Mouse (Mus musculus): Measurements from ENCODE around the gene Rtn4rl1. TPM values are rescaled to one million over a fixed set of nuclear protein-coding genes. Genes with fewer than 3 reads are reported as not detected.
A peak's percentile ranks its signal among the peaks of the same experiment; 100 is the strongest.

Gene Rtn4rl1
- polyA plus RNA-seq, 1 experiment, result 0.40 TPM

DNA sequence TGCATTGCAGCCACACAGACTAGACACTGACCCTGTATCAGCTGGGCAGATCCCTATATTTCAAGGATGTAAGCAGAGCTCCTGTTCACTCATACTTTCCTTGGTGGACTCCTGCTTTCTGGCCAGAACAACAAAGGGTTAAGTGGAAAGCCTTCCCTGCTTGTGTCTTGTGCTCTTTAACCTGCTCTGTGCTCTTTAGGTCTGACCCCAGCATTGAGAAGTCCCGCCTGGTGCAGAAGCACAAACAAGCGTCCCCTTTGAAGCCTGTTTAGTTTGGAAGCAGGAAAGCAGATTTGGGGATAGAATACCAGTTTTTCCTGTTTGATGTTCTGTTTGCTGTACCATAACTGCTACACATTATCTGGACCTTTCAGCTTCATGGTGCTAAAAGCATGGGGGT, 35.7 kb upstream of the Rtn4rl1 start:
- no peak for TF ChIP-seq CEBPB (IDR thresholded peaks at IDR 0.05; ENCODE audit: low read depth)
- no peak for TF ChIP-seq MAX (IDR thresholded peaks at IDR 0.05)
- TF ChIP-seq USF1 (IDR thresholded peaks at IDR 0.05; ENCODE audit: low read depth), result no peak
- no peak for TF ChIP-seq CTCF (IDR thresholded peaks at IDR 0.05; ENCODE audit: control insufficient read depth, insufficient read depth, insufficient read length)
- no peak overlapping the region for H3K4me3 ChIP-seq (ENCODE audit: insufficient read depth, poor library complexity, severe bottlenecking)
- no peaks in the 10 kb centered on the region for H3K27me3 ChIP-seq (ENCODE audit: control insufficient read depth, insufficient read depth, insufficient read length)
- H3K79me2 ChIP-seq (ENCODE audit: control insufficient read depth, insufficient read depth), result no peaks in the 10 kb centered on the region
- no peak overlapping the region for H3ac ChIP-seq (ENCODE audit: control insufficient read depth, insufficient read length, low read depth)
- no peaks in the 10 kb centered on the region for H3K79me3 ChIP-seq (ENCODE audit: low read depth)
- peaks cover 27% of the 10 kb centered on the region for H3K36me3 ChIP-seq (ENCODE audit: control insufficient read depth, insufficient read depth)

DNA sequence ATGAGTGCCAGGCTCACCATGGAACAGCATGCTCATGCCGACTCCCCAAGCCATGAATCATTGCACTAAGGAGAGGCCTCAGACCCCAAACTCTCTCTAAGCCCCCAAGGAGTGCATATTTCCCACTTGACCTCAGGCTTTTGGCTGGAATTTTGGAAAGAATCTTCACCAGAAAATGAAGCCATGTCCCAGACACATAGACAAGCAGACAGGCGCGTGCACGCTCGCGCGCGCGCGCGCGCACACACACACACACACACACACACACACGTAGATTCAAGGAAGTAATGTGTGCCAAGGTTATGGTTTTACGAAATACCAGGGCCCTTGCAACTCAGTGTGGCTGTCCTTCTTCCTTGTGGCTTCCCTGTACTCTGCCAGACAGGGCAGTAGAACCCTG, 35.2 kb upstream of the Rtn4rl1 start:
- Histone ChIP-seq H3ac (ENCODE audit: control insufficient read depth, insufficient read length, low read depth) (no peak overlapping the region), H3K79me2 (ENCODE audit: control insufficient read depth, insufficient read depth) (no peaks in the 10 kb centered on the region), H3K27me3 (ENCODE audit: control insufficient read depth, insufficient read depth, insufficient read length) (no peaks in the 10 kb centered on the region), H3K79me3 (ENCODE audit: low read depth) (no peaks in the 10 kb centered on the region), H3K4me3 (ENCODE audit: insufficient read depth, poor library complexity, severe bottlenecking) (no peak overlapping the region), H3K36me3 (ENCODE audit: control insufficient read depth, insufficient read depth) (peaks cover 27% of the 10 kb centered on the region)
- TF ChIP-seq MYOD1 (IDR thresholded peaks at IDR 0.05; ENCODE audit: control insufficient read depth, insufficient read length, low read depth) (no peak), USF1 (IDR thresholded peaks at IDR 0.05; ENCODE audit: low read depth) (no peak), FOSL1 (IDR thresholded peaks at IDR 0.05; ENCODE audit: insufficient read depth, low read length, poor library complexity, severe bottlenecking) (no peak), MAX (IDR thresholded peaks at IDR 0.05) (no peak), CEBPB (IDR thresholded peaks at IDR 0.05; ENCODE audit: low read depth) (no peak), MYOG (IDR thresholded peaks at IDR 0.05; ENCODE audit: control insufficient read depth, extremely low read depth, insufficient read length) (no peak), CTCF (IDR thresholded peaks at IDR 0.05; ENCODE audit: control insufficient read depth, insufficient read depth, insufficient read length) (no peak)

DNA sequence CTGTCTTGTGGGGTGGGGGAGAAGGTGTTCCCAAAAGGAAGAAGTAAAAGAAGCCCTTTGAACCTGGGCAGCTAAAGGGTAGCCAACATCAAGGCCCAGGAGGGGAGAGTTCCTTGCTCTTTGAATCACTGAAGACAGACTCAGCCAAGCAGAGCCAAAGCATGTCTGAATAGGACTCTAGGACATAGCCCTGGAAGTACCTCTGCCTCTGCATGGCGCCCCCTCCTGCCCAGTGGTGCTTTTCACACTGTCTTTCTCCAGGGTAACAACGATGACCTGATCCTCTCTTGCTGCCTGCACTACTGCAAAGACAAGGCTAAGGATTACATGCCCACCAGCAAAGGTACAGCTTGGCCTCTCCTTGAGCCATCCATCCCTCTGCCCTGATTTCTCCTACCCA, 34.0 kb upstream of the Rtn4rl1 start:
- no peak overlapping the region for H3ac ChIP-seq (ENCODE audit: control insufficient read depth, insufficient read length, low read depth)
- H3K79me2 ChIP-seq (ENCODE audit: control insufficient read depth, insufficient read depth), result no peaks in the 10 kb centered on the region
- peaks cover 27% of the 10 kb centered on the region for H3K36me3 ChIP-seq (ENCODE audit: control insufficient read depth, insufficient read depth)
- TF ChIP-seq MYOD1 (IDR thresholded peaks at IDR 0.05; ENCODE audit: control insufficient read depth, insufficient read length, low read depth), result no peak
- TF ChIP-seq CTCF (IDR thresholded peaks at IDR 0.05; ENCODE audit: control insufficient read depth, insufficient read depth, insufficient read length), result peak; percentile 39
- H3K79me3 ChIP-seq (ENCODE audit: low read depth), result no peaks in the 10 kb centered on the region
- no peaks in the 10 kb centered on the region for H3K27me3 ChIP-seq (ENCODE audit: control insufficient read depth, insufficient read depth, insufficient read length)
- H3K4me3 ChIP-seq (ENCODE audit: insufficient read depth, poor library complexity, severe bottlenecking), result no peak overlapping the region

DNA sequence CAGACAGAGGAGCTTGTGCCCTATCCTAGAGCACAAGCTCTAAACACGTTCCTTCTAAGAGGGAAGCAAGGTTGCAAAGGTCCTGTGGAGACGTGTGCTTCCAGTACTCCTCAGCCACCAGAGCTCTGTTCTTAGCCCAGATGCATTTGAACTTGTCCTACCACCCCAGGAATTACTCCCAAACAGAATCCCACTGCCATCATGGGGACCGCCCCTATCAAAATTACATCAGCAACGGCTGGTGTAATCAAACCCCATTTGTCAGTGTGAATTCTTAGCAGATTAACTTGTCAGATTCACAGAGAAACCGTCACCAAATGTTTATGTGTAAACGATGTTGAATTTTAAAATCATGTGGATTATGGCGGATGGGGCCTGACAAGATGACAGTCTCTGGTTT, 32.6 kb upstream of the Rtn4rl1 start:
- Histone ChIP-seq H3K79me3 (ENCODE audit: low read depth) (no peaks in the 10 kb centered on the region), H3K79me2 (ENCODE audit: control insufficient read depth, insufficient read depth) (no peaks in the 10 kb centered on the region), H3K4me3 (ENCODE audit: insufficient read depth, poor library complexity, severe bottlenecking) (no peak overlapping the region), H3K36me3 (ENCODE audit: control insufficient read depth, insufficient read depth) (peaks cover 26% of the 10 kb centered on the region), H3K27me3 (ENCODE audit: control insufficient read depth, insufficient read depth, insufficient read length) (no peaks in the 10 kb centered on the region), H3ac (ENCODE audit: control insufficient read depth, insufficient read length, low read depth) (no peak overlapping the region)
- TF ChIP-seq MAX (IDR thresholded peaks at IDR 0.05) (no peak), CTCF (IDR thresholded peaks at IDR 0.05; ENCODE audit: control insufficient read depth, insufficient read depth, insufficient read length) (no peak), USF1 (IDR thresholded peaks at IDR 0.05; ENCODE audit: low read depth) (no peak), MYOD1 (IDR thresholded peaks at IDR 0.05; ENCODE audit: control insufficient read depth, insufficient read length, low read depth) (no peak), CEBPB (IDR thresholded peaks at IDR 0.05; ENCODE audit: low read depth) (no peak), MYOG (IDR thresholded peaks at IDR 0.05; ENCODE audit: control insufficient read depth, extremely low read depth, insufficient read length) (no peak), FOSL1 (IDR thresholded peaks at IDR 0.05; ENCODE audit: insufficient read depth, low read length, poor library complexity, severe bottlenecking) (no peak)

DNA sequence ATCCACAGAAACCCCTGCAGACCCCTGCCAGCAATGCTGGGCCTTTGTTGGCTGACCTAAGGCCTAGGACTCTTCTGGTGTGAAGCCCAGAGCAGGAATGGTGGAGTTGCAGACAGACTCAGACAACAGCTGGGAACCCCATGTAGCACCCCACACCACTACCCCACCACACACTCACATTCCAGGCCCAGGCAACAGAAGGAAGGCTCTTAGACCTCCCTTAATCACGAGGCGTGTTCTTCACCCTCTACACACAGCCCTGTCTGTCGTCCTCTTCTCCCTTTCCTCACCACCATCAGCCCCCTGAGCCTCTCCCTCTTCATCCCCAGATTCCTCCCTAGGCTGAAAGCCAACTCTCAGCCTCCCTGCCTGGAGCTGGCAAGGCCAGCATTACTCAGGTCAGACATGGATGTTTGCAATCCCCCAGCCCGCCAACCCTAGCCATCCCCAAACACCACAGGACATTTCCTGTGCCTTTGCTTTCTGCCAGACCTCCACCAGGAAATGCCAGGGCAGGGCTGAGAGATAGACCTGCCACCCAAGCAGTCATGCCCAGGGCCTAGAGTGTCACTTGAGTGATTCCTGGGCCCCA, 32.1 kb upstream of the Rtn4rl1 start:
- Histone ChIP-seq H3K79me2 (ENCODE audit: control insufficient read depth, insufficient read depth) (no peaks in the 10 kb centered on the region), H3K79me3 (ENCODE audit: low read depth) (no peaks in the 10 kb centered on the region), H3K36me3 (ENCODE audit: control insufficient read depth, insufficient read depth) (peaks cover 21% of the 10 kb centered on the region), H3ac (ENCODE audit: control insufficient read depth, insufficient read length, low read depth) (no peak overlapping the region), H3K27me3 (ENCODE audit: control insufficient read depth, insufficient read depth, insufficient read length) (no peaks in the 10 kb centered on the region), H3K4me3 (ENCODE audit: insufficient read depth, poor library complexity, severe bottlenecking) (no peak overlapping the region)
- no peak for TF ChIP-seq USF1 (IDR thresholded peaks at IDR 0.05; ENCODE audit: low read depth)
- no peak for TF ChIP-seq MAX (IDR thresholded peaks at IDR 0.05)
- TF ChIP-seq MYOG (IDR thresholded peaks at IDR 0.05; ENCODE audit: control insufficient read depth, extremely low read depth, insufficient read length), result no peak
- no peak for TF ChIP-seq MYOD1 (IDR thresholded peaks at IDR 0.05; ENCODE audit: control insufficient read depth, insufficient read length, low read depth)
- no peak for TF ChIP-seq CEBPB (IDR thresholded peaks at IDR 0.05; ENCODE audit: low read depth)
- no peak for TF ChIP-seq FOSL1 (IDR thresholded peaks at IDR 0.05; ENCODE audit: insufficient read depth, low read length, poor library complexity, severe bottlenecking)
- no peak for TF ChIP-seq CTCF (IDR thresholded peaks at IDR 0.05; ENCODE audit: control insufficient read depth, insufficient read depth, insufficient read length)

DNA sequence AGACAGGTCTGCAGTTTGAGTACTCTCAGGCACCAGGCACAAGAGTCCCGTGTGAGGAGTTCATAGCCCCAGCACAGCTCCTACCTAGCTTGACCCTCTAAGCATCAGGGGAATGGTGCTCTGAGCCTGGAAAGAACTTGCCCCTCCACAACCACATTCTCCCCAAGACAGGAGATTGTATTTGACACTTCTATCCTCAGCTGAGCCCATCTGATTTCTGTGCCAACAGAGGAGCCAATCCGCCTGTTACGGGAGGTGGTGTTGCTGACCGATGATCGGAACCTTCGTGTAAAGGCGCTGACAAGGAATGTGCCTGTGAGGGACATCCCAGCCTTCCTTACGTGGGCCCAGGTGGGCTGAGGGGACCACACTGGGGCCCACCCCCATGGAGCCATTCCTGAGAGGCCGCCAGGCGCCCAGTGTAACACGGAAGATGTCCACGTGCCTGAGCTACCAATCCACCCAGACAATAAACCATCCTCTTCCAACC, 30.9 kb upstream of the Rtn4rl1 start:
- Histone ChIP-seq H3K27me3 (ENCODE audit: control insufficient read depth, insufficient read depth, insufficient read length) (no peaks in the 10 kb centered on the region), H3K4me3 (ENCODE audit: insufficient read depth, poor library complexity, severe bottlenecking) (no peak overlapping the region), H3K79me2 (ENCODE audit: control insufficient read depth, insufficient read depth) (no peaks in the 10 kb centered on the region), H3K79me3 (ENCODE audit: low read depth) (no peaks in the 10 kb centered on the region), H3K36me3 (ENCODE audit: control insufficient read depth, insufficient read depth) (peaks cover 16% of the 10 kb centered on the region), H3ac (ENCODE audit: control insufficient read depth, insufficient read length, low read depth) (no peak overlapping the region)
- TF ChIP-seq CEBPB (IDR thresholded peaks at IDR 0.05; ENCODE audit: low read depth) (no peak), FOSL1 (IDR thresholded peaks at IDR 0.05; ENCODE audit: insufficient read depth, low read length, poor library complexity, severe bottlenecking) (no peak), USF1 (IDR thresholded peaks at IDR 0.05; ENCODE audit: low read depth) (no peak), MYOG (IDR thresholded peaks at IDR 0.05; ENCODE audit: control insufficient read depth, extremely low read depth, insufficient read length) (no peak), MYOD1 (IDR thresholded peaks at IDR 0.05; ENCODE audit: control insufficient read depth, insufficient read length, low read depth) (no peak)

Measured in C2C12 (cell line).